Mouse (Mus musculus) olfactory bulb, adult 2 months (tissue): Measurements from ENCODE around the gene 6030445D17Rik. TPM values are rescaled to one million over a fixed set of nuclear protein-coding genes. Genes with fewer than 3 reads are reported as not detected.

ENCODE experiments used
- H3K27ac ChIP-seq: fragments of 200-500 bp; 2 replicates; pipeline ENCODE4 v1.5.1; 2012; ENCODE audit warnings: low read depth, low read length; ENCODE audit not compliant: insufficient read depth
- H3K4me1 ChIP-seq: fragments of 200-500 bp; 2 replicates; pipeline ENCODE4 v1.6.1; 2012; ENCODE audit warnings: low read length; ENCODE audit not compliant: control insufficient read depth, insufficient read depth
- H3K4me3 ChIP-seq: fragments of 200-500 bp; 2 replicates; pipeline ENCODE4 v1.5.1; 2012; ENCODE audit warnings: mild to moderate bottlenecking, low read depth, low read length, moderate library complexity; ENCODE audit not compliant: insufficient read depth
- CTCF ChIP-seq: fragments of 200-500 bp; IDR thresholded peaks from 2 replicates; pipeline ENCODE4 v1.5.1; 2012; ENCODE audit warnings: low read depth, mild to moderate bottlenecking, low read length, moderate library complexity; ENCODE audit not compliant: insufficient read depth
- POLR2A ChIP-seq: fragments of 200-500 bp; IDR thresholded peaks from 2 replicates; pipeline ENCODE4 v1.6.1; 2012; ENCODE audit warnings: mild to moderate bottlenecking, low read depth, low read length, moderate library complexity; ENCODE audit not compliant: insufficient read depth
- WGBS: fragments of 180-500 bp; shearing (Covaris S2); methylation state at CpG from one replicate; pipeline ENCODE4 v1.1.7; 2018; 5-methylcytosine and 5-hydroxymethylcytosine counted together
- polyA plus RNA-seq: library from polyadenylated mRNA; stranded (reverse); fragments of >200 nt; gene quantifications from 2 replicates; pipeline ENCODE4 v1.2.4, GENCODE M21; 2012; ENCODE audit warnings: low replicate concordance; ENCODE audit not compliant: missing spikeins, insufficient read depth, insufficient read length

6030445D17Rik gene
- polyA plus RNA-seq, 1 experiment, result not detected

GRCm38 (mm10) chr4:136511708-136512107, 49.7 kb downstream of the 6030445D17Rik start:
- no peak overlapping the region for H3K27ac ChIP-seq
- peaks cover 8% of the 10 kb centered on the region for H3K4me1 ChIP-seq
- TF ChIP-seq POLR2A (no peak), CTCF (no peak)
- 71% methylated on average over 4 of the region's 4 CpGs for WGBS
- H3K4me3 ChIP-seq, result no peak overlapping the region

- no peak overlapping the region for H3K4me3 ChIP-seq
- H3K27ac ChIP-seq, result no peak overlapping the region
- H3K4me1 ChIP-seq, result peaks cover 8% of the 10 kb centered on the region
- TF ChIP-seq CTCF (no peak), POLR2A (no peak)
Observed at GRCm38 (mm10) chr4:136512905-136513304, 50.9 kb downstream of the 6030445D17Rik start.

Other genes starting within 250 kb of the 6030445D17Rik start
- not detected in 2 replicates for gene Tcea3, start 214.5 kb upstream of the 6030445D17Rik start, polyA plus RNA-seq
- not detected in 2 replicates for gene Zfp46, start 177.6 kb upstream of the 6030445D17Rik start, polyA plus RNA-seq
- not detected in 2 replicates for gene Hnrnpr, start 151.3 kb upstream of the 6030445D17Rik start, polyA plus RNA-seq
- gene Htr1d, start 38.7 kb upstream of the 6030445D17Rik start, polyA plus RNA-seq, result not detected in 2 replicates
- not detected in 2 replicates for gene Luzp1, start 7.5 kb downstream of the 6030445D17Rik start, polyA plus RNA-seq
- not detected in 2 replicates for gene Kdm1a, start 140.5 kb downstream of the 6030445D17Rik start, polyA plus RNA-seq
- gene Tex46, start 148.2 kb downstream of the 6030445D17Rik start, polyA plus RNA-seq, result not detected in 2 replicates
- gene Lactbl1, start 160.4 kb downstream of the 6030445D17Rik start, polyA plus RNA-seq, result not detected in 2 replicates